Mouse (Mus musculus): ENCODE data around the gene Cntnap5a. TPM values are rescaled to one million over a fixed set of nuclear protein-coding genes. Genes with fewer than 3 reads are reported as not detected.

The Cntnap5a gene
- total and polyA plus RNA-seq, 3 experiments: not detected

GRCm38 (mm10) chr1:116192299-116192698 lies 507.7 kb downstream of the Cntnap5a start:
- H3K79me2 ChIP-seq (replicated peaks; ENCODE audit: control insufficient read depth, extremely low read depth, insufficient read depth, poor library complexity, severe bottlenecking): no peaks in the 10 kb centered on the region
- H3K9me3 ChIP-seq (replicated peaks; ENCODE audit: low read length): peaks cover 28% of the 10 kb centered on the region
- in situ Hi-C loops (cut with MboI; ENCODE audit: low pct_ligation_motif_present, low pct_unique_long_range_greater_than_20kb, low sequenced_read_pairs): no loop called here
- no peaks in the 10 kb centered on the region for H3K36me3 ChIP-seq (replicated peaks in 1 of 2; ENCODE audit: control insufficient read depth in 1 of 2, insufficient read depth in 1 of 2, low read length in 1 of 2)
- dilution Hi-C loops (cut with MboI; ENCODE audit: extremely low pct_ligation_motif_present, extremely low pct_unique_long_range_greater_than_20kb, low sequenced_read_pairs): no loop called here
- no peak overlapping the region for H3K9ac ChIP-seq (ENCODE audit: insufficient read depth, low read depth)
- TF ChIP-seq ZKSCAN1 (IDR thresholded peaks at IDR 0.05; ENCODE audit: borderline replicate concordance, low read depth, low read length) (no peak), MAZ (IDR thresholded peaks at IDR 0.05; ENCODE audit: low read depth, low read length) (no peak), POLR2AphosphoS2 (IDR thresholded peaks at IDR 0.05; ENCODE audit: low read depth, low read length) (no peak), USF2 (conservative IDR thresholded peaks at IDR 0.05; ENCODE audit: low read depth, low read length) (no peak), TBP (conservative IDR thresholded peaks at IDR 0.05; ENCODE audit: low read depth, low read length) (no peak), ZMIZ1 (IDR thresholded peaks at IDR 0.05; ENCODE audit: low read depth, low read length) (no peak)
- no peak overlapping the region for H3K27ac ChIP-seq (ENCODE audit: insufficient read depth, low read depth)
- H3K4me1 ChIP-seq (ENCODE audit: control insufficient read depth in 1 of 2, insufficient read depth in 2 of 2): no peaks in the 10 kb centered on the region
- H3K27me3 ChIP-seq (replicated peaks): no peaks in the 10 kb centered on the region
- DNase-seq (ENCODE audit: extremely low read depth): no peak
- no peak overlapping the region for H3K4me3 ChIP-seq (replicated peaks in 1 of 3; ENCODE audit: low read depth in 2 of 3, low read length in 2 of 3, poor library complexity in 1 of 3)
- H3K4me2 ChIP-seq (ENCODE audit: insufficient read depth, low read depth, poor library complexity, severe bottlenecking): no peak overlapping the region

GRCm38 (mm10) chr1:116216883-116217282 lies 532.3 kb downstream of the Cntnap5a start:
- no peak for DNase-seq (ENCODE audit: extremely low read depth)
- in situ Hi-C loops (cut with MboI; ENCODE audit: low pct_ligation_motif_present, low pct_unique_long_range_greater_than_20kb, low sequenced_read_pairs): no loop called here
- no peaks in the 10 kb centered on the region for H3K79me2 ChIP-seq (replicated peaks; ENCODE audit: control insufficient read depth, extremely low read depth, insufficient read depth, poor library complexity, severe bottlenecking)
- H3K27me3 ChIP-seq (replicated peaks): no peaks in the 10 kb centered on the region
- no peak overlapping the region for H3K4me3 ChIP-seq (replicated peaks in 1 of 3; ENCODE audit: low read depth in 2 of 3, low read length in 2 of 3, poor library complexity in 1 of 3)
- no peak overlapping the region for H3K4me2 ChIP-seq (ENCODE audit: insufficient read depth, low read depth, poor library complexity, severe bottlenecking)
- no peak overlapping the region for H3K27ac ChIP-seq (ENCODE audit: insufficient read depth, low read depth)
- no peaks in the 10 kb centered on the region for H3K36me3 ChIP-seq (replicated peaks in 1 of 2; ENCODE audit: control insufficient read depth in 1 of 2, insufficient read depth in 1 of 2, low read length in 1 of 2)
- TF ChIP-seq RCOR1 (conservative IDR thresholded peaks at IDR 0.05; ENCODE audit: low read depth, low read length) (no peak), MAZ (IDR thresholded peaks at IDR 0.05; ENCODE audit: low read depth, low read length) (no peak), BHLHE40 (IDR thresholded peaks at IDR 0.05; ENCODE audit: low read depth, low read length) (no peak), MEF2A (IDR thresholded peaks at IDR 0.05; ENCODE audit: borderline replicate concordance, low read depth, low read length) (no peak), UBTF (IDR thresholded peaks at IDR 0.05; ENCODE audit: low read depth, low read length) (no peak), USF1 (IDR thresholded peaks at IDR 0.05; ENCODE audit: low read depth, low read length) (no peak), PAX5 (IDR thresholded peaks at IDR 0.05; ENCODE audit: low read length) (no peak), ELF1 (IDR thresholded peaks at IDR 0.05; ENCODE audit: low read depth, low read length) (no peak), SIN3A (IDR thresholded peaks at IDR 0.05; ENCODE audit: low read length) (no peak), KAT2A (IDR thresholded peaks at IDR 0.05; ENCODE audit: insufficient replicate concordance, low read length) (no peak), NRF1 (IDR thresholded peaks at IDR 0.05; ENCODE audit: low read depth, low read length) (no peak), CHD1 (IDR thresholded peaks at IDR 0.05; ENCODE audit: low read depth, low read length) (no peak), POLR2A (IDR thresholded peaks at IDR 0.05; ENCODE audit: low read depth, low read length) (no peak), CTCF (conservative IDR thresholded peaks at IDR 0.05 in 1 of 2, IDR thresholded peaks at IDR 0.05 in 1 of 2; ENCODE audit: low read depth in 2 of 2, low read length in 2 of 2) (no peak), E2F4 (IDR thresholded peaks at IDR 0.05; ENCODE audit: insufficient replicate concordance, low read depth, low read length) (no peak), MYC (IDR thresholded peaks at IDR 0.05; ENCODE audit: low read depth, low read length) (no peak), NELFE (IDR thresholded peaks at IDR 0.05; ENCODE audit: low read depth, low read length) (no peak), RAD21 (IDR thresholded peaks at IDR 0.05; ENCODE audit: low read depth, low read length) (no peak), TBP (conservative IDR thresholded peaks at IDR 0.05; ENCODE audit: low read depth, low read length) (no peak)
- dilution Hi-C loops (cut with MboI; ENCODE audit: extremely low pct_ligation_motif_present, extremely low pct_unique_long_range_greater_than_20kb, low sequenced_read_pairs): no loop called here
- peaks cover 25% of the 10 kb centered on the region for H3K9me3 ChIP-seq (replicated peaks; ENCODE audit: low read length)
- no peak overlapping the region for H3K9ac ChIP-seq (ENCODE audit: insufficient read depth, low read depth)
- H3K4me1 ChIP-seq (ENCODE audit: control insufficient read depth in 1 of 2, insufficient read depth in 2 of 2): no peaks in the 10 kb centered on the region
